Mouse (Mus musculus) hindbrain, postnatal 0 days (tissue): ENCODE data around the gene Lrif1. TPM values are rescaled to one million over a fixed set of nuclear protein-coding genes. Genes with fewer than 3 reads are reported as not detected.
"Not testable (repeated sequence)": the region's sequence is repeated elsewhere in the genome, so short reads cannot be mapped to it uniquely, and the experiment has no call there.

Experiments used
- ATAC-seq: fragments of 200-750 bp; cut with Nextera tagmentation; 2 replicates; pipeline ENCODE4 v1.8.0; 2017; ENCODE audit warnings: mild to moderate bottlenecking, moderate TSS enrichment, moderate library complexity
- DNase-seq: peaks from one replicate; pipeline ENCODE4 v3.0.0-alpha.2; 2015; ENCODE audit warnings: low spot score
- H3K27ac ChIP-seq: fragments of 300-500 bp; sonication (generic); 2 replicates; pipeline ENCODE4 v1.5.1; 2014; ENCODE audit warnings: mild to moderate bottlenecking
- H3K27me3 ChIP-seq: fragments of 300-500 bp; sonication (generic); 2 replicates; pipeline ENCODE4 v1.6.1; 2014; ENCODE audit warnings: low read length, mixed read lengths; ENCODE audit not compliant: insufficient read depth
- H3K36me3 ChIP-seq: fragments of 300-500 bp; sonication (generic); 2 replicates; pipeline ENCODE4 v1.6.1; 2014; ENCODE audit warnings: low read length, mixed read lengths; ENCODE audit not compliant: insufficient read depth
- H3K4me1 ChIP-seq: fragments of 300-500 bp; sonication (generic); 2 replicates; pipeline ENCODE4 v1.6.1; 2014; ENCODE audit warnings: antibody characterized with exemption, low read length, mixed read lengths; ENCODE audit not compliant: insufficient read depth
- H3K4me2 ChIP-seq: fragments of 300-500 bp; sonication (generic); 2 replicates; pipeline ENCODE4 v1.6.1; 2014; ENCODE audit warnings: low read depth, mild to moderate bottlenecking, low read length, moderate library complexity, mixed read lengths
- H3K4me3 ChIP-seq: fragments of 300-500 bp; sonication (generic); 2 replicates; pipeline ENCODE4 v1.5.1; 2014; ENCODE audit warnings: low read length
- H3K9ac ChIP-seq: fragments of 300-500 bp; sonication (generic); replicated peaks from 2 replicates; pipeline ENCODE4 v1.6.1; 2014; ENCODE audit warnings: mild to moderate bottlenecking, low read length, moderate library complexity, mixed read lengths
- H3K9me3 ChIP-seq: fragments of 300-500 bp; sonication (generic); 2 replicates; pipeline ENCODE4 v1.6.1; 2016; ENCODE audit warnings: low read length, mixed read lengths
- CTCF ChIP-seq: IDR thresholded peaks from 2 replicates; pipeline ENCODE4 v1.5.1; 2016; ENCODE audit warnings: antibody characterized with exemption, control low read depth, low read depth
- WGBS: fragments of 180-500 bp; shearing (Covaris S2); extraction: QIAGEN DNeasy Blood & Tissue Kit; methylation state at CpG from one replicate; pipeline ENCODE4 v1.1.7; 2014; 5-methylcytosine and 5-hydroxymethylcytosine counted together
- polyA plus RNA-seq: library from polyadenylated mRNA; unstranded; fragments of >200 nt; fragmentation: Nextera tagmentation; extraction: Ambion mirVana; gene quantifications from 2 replicates; pipeline ENCODE4 v1.2.1, GENCODE M21; 2015
- total RNA-seq: library from RNA; depleted of rRNA; stranded (reverse); fragments of >200 nt; gene quantifications from 2 replicates; pipeline ENCODE4 v1.2.3, GENCODE M21; 2014; rRNA removed

Gene Lrif1
- total RNA-seq, result 13.7 and 17.5 TPM in 2 replicates
- polyA plus RNA-seq, result 13.5 and 16.8 TPM in 2 replicates

DNA sequence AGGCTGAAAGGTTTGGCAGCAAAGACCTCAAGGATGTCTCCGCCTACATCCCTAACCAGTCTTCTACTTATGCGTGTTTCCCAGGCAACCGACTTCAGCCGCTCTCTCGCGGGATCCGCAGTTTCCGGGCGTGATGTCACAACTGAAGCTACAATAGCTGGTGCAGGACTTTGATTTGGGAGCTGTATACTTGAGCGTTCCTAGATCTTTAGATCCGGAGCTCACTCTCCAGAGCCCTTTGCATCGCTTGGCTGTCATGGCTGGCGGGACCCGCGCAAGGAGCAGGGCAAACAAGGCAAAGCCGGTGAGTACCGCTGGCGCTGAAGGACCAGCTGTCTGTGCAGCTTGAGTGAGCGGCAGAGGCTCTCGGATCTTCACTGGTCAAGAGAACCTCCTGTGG is at the start of gene Lrif1:
Gene Lrif1 (plus strand): TSS at position 158 of the 400 bp plus-strand sequence.
- Histone ChIP-seq H3K9ac (peak within 1 kb of the TSS; percentile 85), H3K4me2 (peak within 1 kb of the TSS; percentile 64), H3K36me3 (no peaks in the 10 kb centered on the region), H3K27ac (peak within 1 kb of the TSS; percentile 90), H3K9me3 (no peaks in the 10 kb centered on the region), H3K27me3 (no peaks in the 10 kb centered on the region), H3K4me3 (peak within 1 kb of the TSS; percentile 67), H3K4me1 (no peaks in the 10 kb centered on the region)
- 0 out of 2 replicates have a peak, but pooled peaks have one; percentile 1 for TF ChIP-seq CTCF
- WGBS, result under 1% methylated on average over 20 of the region's 20 CpGs
- DNase-seq (peak; percentile 95), ATAC-seq (peak; percentile 100)

DNA sequence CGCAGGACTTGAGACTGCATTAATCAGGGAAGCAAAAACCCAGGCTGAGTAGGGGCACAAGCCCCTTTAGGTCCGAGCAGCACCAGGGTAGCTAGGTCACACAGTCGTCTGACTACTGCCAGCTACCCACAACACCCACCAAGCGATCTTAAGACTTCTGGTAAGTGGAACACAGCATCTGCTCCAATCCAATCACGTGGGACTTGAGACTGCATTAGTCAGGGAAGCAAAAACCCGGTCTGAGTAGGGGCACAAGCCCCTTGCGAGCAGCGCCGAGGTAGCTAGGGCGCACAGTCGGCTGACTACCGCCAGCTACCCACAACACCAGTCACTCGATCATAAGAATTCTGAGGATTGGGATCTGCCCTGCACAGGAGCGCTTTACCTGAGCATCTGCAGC is 12.0 kb upstream of the Lrif1 start:
- not testable (repeated sequence) for H3K27ac ChIP-seq, ATAC-seq, H3K4me3 ChIP-seq, H3K36me3 ChIP-seq, H3K4me1 ChIP-seq, H3K27me3 ChIP-seq, H3K9ac ChIP-seq, H3K4me2 ChIP-seq, DNase-seq, H3K9me3 ChIP-seq
- 73% methylated on average over 14 of the region's 14 CpGs for WGBS

DNA sequence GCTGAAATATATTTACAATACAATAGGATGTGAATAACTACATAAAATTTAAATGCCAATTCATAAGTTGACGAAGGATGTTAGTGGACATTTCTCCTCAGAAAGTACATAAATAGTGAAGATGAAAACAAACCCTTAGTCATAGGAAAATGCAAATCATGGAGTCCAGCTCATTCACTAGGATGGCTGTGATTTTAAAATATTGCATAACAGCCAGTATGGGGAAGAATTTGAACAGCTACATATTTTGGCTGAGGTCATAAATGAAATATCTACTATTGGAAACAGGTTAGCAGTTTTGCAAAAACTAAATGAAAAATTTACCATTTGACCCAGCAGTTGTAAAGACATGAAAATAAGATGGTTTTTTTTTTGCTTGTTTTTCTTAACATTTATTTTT is 594 bp downstream of the Lrif1 start:
- Histone ChIP-seq H3K9me3 (peaks cover 2% of the 10 kb centered on the region; the same call in 1 of the 2 replicates), H3K27ac (peak overlapping the region; percentile 90), H3K36me3 (no peaks in the 10 kb centered on the region), H3K4me1 (no peaks in the 10 kb centered on the region), H3K9ac (peak overlapping the region; percentile 85), H3K4me2 (peak overlapping the region; percentile 64), H3K4me3 (peak overlapping the region; percentile 67), H3K27me3 (no peaks in the 10 kb centered on the region)
- ATAC-seq (no peak), DNase-seq (no peak)
- WGBS, result 22% methylated on average over 1 of the region's 1 CpGs
- no peak for TF ChIP-seq CTCF

DNA sequence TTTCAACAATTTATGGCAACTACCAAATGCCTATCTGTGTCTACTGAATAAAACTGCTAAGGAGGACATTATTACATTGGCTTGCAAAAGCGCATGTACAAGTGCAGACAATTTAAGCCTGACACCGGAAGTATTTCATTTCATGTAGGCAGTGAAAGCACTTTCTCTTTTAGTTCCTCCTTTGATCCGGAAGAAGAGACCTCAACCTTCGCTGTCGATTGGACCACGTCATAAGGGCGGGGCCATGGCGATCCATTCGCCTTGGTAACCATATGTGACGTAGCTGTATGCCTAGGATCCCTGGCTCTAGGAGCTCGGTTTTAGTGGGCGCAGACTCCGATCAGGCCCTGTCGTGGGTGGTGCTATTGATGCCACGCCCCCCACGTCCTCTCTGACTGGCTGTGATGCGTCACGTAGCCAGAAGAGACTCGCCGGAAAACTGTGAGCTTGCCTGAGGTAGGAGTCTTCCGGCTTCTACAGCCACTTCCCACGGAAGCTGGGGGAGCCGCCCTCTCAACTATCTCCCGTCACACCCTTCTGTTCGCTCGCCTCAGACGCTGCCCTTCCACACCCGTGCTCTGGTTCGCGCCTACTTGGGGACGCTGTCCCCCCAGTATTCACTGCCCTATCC is 36.7 kb downstream of the Lrif1 start:
- peak; percentile 99 for ATAC-seq
- peak overlapping the region; percentile 67 for H3K4me2 ChIP-seq
- peak overlapping the region; percentile 99 for H3K27ac ChIP-seq
- H3K36me3 ChIP-seq, result no peaks in the 10 kb centered on the region
- peak overlapping the region; percentile 72 for H3K9ac ChIP-seq
- WGBS, result 2% methylated on average over 30 of the region's 31 CpGs
- no peaks in the 10 kb centered on the region for H3K27me3 ChIP-seq
- H3K9me3 ChIP-seq, result no peaks in the 10 kb centered on the region
- no peak for TF ChIP-seq CTCF
- DNase-seq, result peak; percentile 99
- no peaks in the 10 kb centered on the region for H3K4me1 ChIP-seq
- H3K4me3 ChIP-seq, result peak overlapping the region; percentile 66

DNA sequence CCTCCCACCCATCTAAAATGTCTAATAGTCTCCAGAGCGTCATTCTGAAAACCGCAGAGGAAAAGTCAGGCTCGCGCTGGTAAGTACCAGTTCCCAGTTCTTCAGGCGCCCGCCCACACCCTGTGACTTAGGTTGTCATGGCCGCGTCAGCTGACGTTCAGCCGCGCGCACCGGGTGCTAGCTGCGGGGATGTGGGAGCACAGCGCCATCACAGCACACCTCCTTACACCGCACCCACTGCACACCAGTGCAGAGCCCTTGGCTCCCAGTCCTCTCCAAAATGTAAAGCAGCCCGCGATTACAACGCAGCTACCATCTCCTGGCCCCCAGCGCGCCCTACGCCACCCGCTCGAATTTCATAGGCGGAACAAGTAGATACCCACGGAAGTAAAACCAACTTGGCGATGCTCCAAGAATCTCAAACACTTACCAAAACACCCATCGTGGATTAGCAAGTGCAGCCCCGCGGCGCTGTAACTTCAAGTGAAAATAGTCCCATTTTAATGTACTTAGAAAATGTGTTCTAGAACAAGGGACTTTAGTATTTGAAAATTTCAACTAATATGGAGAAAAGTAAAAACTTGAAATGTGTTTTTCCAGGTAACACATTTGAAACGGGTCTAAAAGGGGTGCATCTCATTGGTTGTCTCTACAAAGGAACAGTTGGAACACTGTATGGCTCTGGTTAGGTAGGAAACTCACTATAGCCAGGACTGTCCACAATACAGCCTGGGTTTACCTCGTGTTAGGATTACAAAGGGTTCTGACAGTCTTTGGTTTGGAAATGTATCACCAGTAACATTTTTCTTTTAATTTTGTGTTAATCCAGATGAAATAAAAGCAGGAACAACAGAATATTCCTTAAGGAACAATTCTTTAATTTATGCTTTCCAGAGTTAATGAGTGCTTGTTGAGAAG is 37.5 kb downstream of the Lrif1 start:
- ATAC-seq, result peak; percentile 94
- H3K9ac ChIP-seq, result peak overlapping the region; percentile 72
- DNase-seq, result peak; percentile 92
- TF ChIP-seq CTCF, result peak; percentile 62
- no peaks in the 10 kb centered on the region for H3K4me1 ChIP-seq
- H3K4me2 ChIP-seq, result peak overlapping the region; percentile 67
- under 1% methylated on average over 33 of the region's 33 CpGs for whole genome bisulfite sequencing
- H3K9me3 ChIP-seq, result no peaks in the 10 kb centered on the region
- H3K36me3 ChIP-seq, result no peaks in the 10 kb centered on the region
- peak overlapping the region; percentile 66 for H3K4me3 ChIP-seq
- peak overlapping the region; percentile 99 for H3K27ac ChIP-seq
- no peaks in the 10 kb centered on the region for H3K27me3 ChIP-seq

DNA sequence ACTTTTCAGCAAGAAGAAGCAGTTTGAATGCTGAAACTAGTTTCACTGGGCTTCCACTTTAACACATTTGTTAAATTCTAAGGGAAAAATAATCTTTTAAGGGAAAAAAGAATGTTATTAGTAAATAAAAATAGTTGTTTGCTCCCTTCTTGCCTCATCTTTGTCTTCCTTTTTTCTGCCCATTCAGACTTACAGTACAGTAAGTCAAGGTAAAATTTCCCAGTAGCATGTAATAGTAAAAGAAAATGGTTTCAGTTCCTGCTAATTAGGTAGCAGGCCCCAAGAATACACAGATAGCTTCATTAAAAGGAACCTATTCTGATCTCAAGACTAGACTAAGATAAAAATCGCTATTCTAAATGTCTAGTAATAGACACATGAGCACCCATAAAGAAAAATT is 71.1 kb downstream of the Lrif1 start:
- no peak overlapping the region for H3K4me2 ChIP-seq
- H3K9ac ChIP-seq, result no peak overlapping the region
- no peak for DNase-seq
- H3K27ac ChIP-seq, result no peak overlapping the region
- H3K4me1 ChIP-seq, result no peaks in the 10 kb centered on the region
- H3K36me3 ChIP-seq, result no peaks in the 10 kb centered on the region
- H3K4me3 ChIP-seq, result no peak overlapping the region
- H3K9me3 ChIP-seq, result no peaks in the 10 kb centered on the region
- no peak for ATAC-seq
- H3K27me3 ChIP-seq, result no peaks in the 10 kb centered on the region
- 58% methylated on average over 1 of the region's 1 CpGs for WGBS
- no peak for TF ChIP-seq CTCF
